Mouse (Mus musculus) heart, adult 2 months (tissue): Measurements from ENCODE around the gene Gm20388. TPM values are rescaled to one million over a fixed set of nuclear protein-coding genes. Genes with fewer than 3 reads are reported as not detected.

ENCODE experiments used
- DNase-seq, 2 experiments: peaks; one replicate each; pipeline ENCODE4 v3.0.0; 2021
- H3K27ac ChIP-seq: fragments of 200-600 bp; 2 replicates; pipeline ENCODE4 v1.8.1; 2022
- H3K27me3 ChIP-seq: fragments of 200-500 bp; 2 replicates; pipeline ENCODE4 v1.6.1; 2012; ENCODE audit warnings: mild to moderate bottlenecking, low read length, inconsistent platforms, mixed read lengths; ENCODE audit not compliant: control insufficient read depth, insufficient read depth
- H3K36me3 ChIP-seq: fragments of 200-500 bp; 2 replicates; pipeline ENCODE4 v1.6.1; 2012; ENCODE audit warnings: low read length, inconsistent platforms; ENCODE audit not compliant: control insufficient read depth, insufficient read depth
- H3K4me1 ChIP-seq: fragments of 200-500 bp; 2 replicates; pipeline ENCODE4 v1.6.1; 2011; ENCODE audit warnings: low read length; ENCODE audit not compliant: control insufficient read depth, insufficient read depth
- H3K4me3 ChIP-seq: fragments of 200-600 bp; 2 replicates; pipeline ENCODE4 v1.8.1; 2022
- H3K79me2 ChIP-seq: fragments of 200-500 bp; replicated peaks from 2 replicates; pipeline ENCODE4 v1.6.1; 2012; ENCODE audit warnings: mild to moderate bottlenecking, inconsistent platforms, low read length, moderate library complexity, mixed read lengths; ENCODE audit not compliant: control insufficient read depth, insufficient read depth
- H3K9ac ChIP-seq: fragments of 200-500 bp; 2 replicates; pipeline ENCODE4 v1.6.1; 2012; ENCODE audit warnings: low read depth, mild to moderate bottlenecking, control low read depth, inconsistent platforms, low read length, mixed read lengths
- CTCF ChIP-seq: fragments of 200-600 bp; IDR thresholded peaks from 2 replicates; pipeline ENCODE4 v1.8.1; 2022; ENCODE audit warnings: antibody characterized with exemption, mild to moderate bottlenecking, moderate library complexity
- EP300 ChIP-seq: fragments of 200-500 bp; IDR thresholded peaks from 2 replicates; pipeline ENCODE4 v1.6.1; 2011; ENCODE audit warnings: low read depth, low read length, control low read depth; ENCODE audit not compliant: insufficient read depth
- POLR2A ChIP-seq: fragments of 200-500 bp; IDR thresholded peaks from 2 replicates; pipeline ENCODE4 v1.6.1; 2011; ENCODE audit warnings: mild to moderate bottlenecking, low read depth, low read length, control low read depth; ENCODE audit not compliant: insufficient read depth
- WGBS: fragments of 180-500 bp; shearing (Covaris S2); methylation state at CpG from one replicate; pipeline ENCODE4 v1.1.7; 2018; 5-methylcytosine and 5-hydroxymethylcytosine counted together
- intact Hi-C: fragments of 180-260 bp; cut with DNase I; formaldehyde crosslinking; loops from one replicate; pipeline ENCODE4 v1.15.1; 2025
- polyA plus RNA-seq: library from polyadenylated mRNA; depleted of rRNA; stranded (reverse); fragments of >200 nt; gene quantifications from 2 replicates; pipeline ENCODE4 v1.2.3, GENCODE M21; 2012
- total RNA-seq, 2 experiments: library from RNA; stranded (reverse); gene quantifications; 2 replicates each; pipeline ENCODE4 v1.2.3; 2021

Gm20388 gene
- total and polyA plus RNA-seq, 3 experiments, result 1.8 to 32.3 TPM; not detected in 1

- H3K79me2 ChIP-seq, result no peaks in the 10 kb centered on the region
- H3K4me1 ChIP-seq, result peaks cover 5% of the 10 kb centered on the region
- no peak overlapping the region for H3K9ac ChIP-seq
- H3K4me3 ChIP-seq, result no peak overlapping the region
- intact Hi-C loops, result no loop called here
- H3K27ac ChIP-seq, result no peak overlapping the region
- WGBS, result 72% methylated on average over 12 of the region's 12 CpGs
- H3K36me3 ChIP-seq, result no peaks in the 10 kb centered on the region
- H3K27me3 ChIP-seq, result peaks cover 4% of the 10 kb centered on the region
- DNase-seq, result no peak
- TF ChIP-seq EP300 (no peak), CTCF (no peak), POLR2A (no peak)
Measured at GRCm38 (mm10) chr8:121001951-121002350, 1091.3 kb downstream of the Gm20388 start.

GRCm38 (mm10) chr8:121002871-121003539 lies 1092.4 kb downstream of the Gm20388 start:
- H3K9ac ChIP-seq, result no peak overlapping the region
- DNase-seq, result no peak
- TF ChIP-seq EP300 (no peak), POLR2A (no peak), CTCF (no peak)
- H3K4me3 ChIP-seq, result no peak overlapping the region
- H3K27me3 ChIP-seq, result peaks cover 4% of the 10 kb centered on the region
- no peaks in the 10 kb centered on the region for H3K79me2 ChIP-seq
- intact Hi-C loops, result no loop called here
- no peaks in the 10 kb centered on the region for H3K36me3 ChIP-seq
- peaks cover 3% of the 10 kb centered on the region; the same call in 1 of the 2 replicates for H3K4me1 ChIP-seq
- no peak overlapping the region for H3K27ac ChIP-seq
- WGBS, result 52% methylated on average over 17 of the region's 17 CpGs

- no peak for DNase-seq
- peaks cover 4% of the 10 kb centered on the region for H3K27me3 ChIP-seq
- intact Hi-C loops, result no loop called here
- H3K36me3 ChIP-seq, result no peaks in the 10 kb centered on the region
- TF ChIP-seq POLR2A, result no peak
- TF ChIP-seq EP300, result no peak
- no peak for TF ChIP-seq CTCF
- peaks cover 3% of the 10 kb centered on the region; the same call in 1 of the 2 replicates for H3K4me1 ChIP-seq
- no peaks in the 10 kb centered on the region for H3K79me2 ChIP-seq
- H3K4me3 ChIP-seq, result no peak overlapping the region
- no peak overlapping the region for H3K9ac ChIP-seq
- no peak overlapping the region for H3K27ac ChIP-seq
- 57% methylated on average over 2 of the region's 2 CpGs for WGBS
Measured at GRCm38 (mm10) chr8:121003639-121004038, 1093.0 kb downstream of the Gm20388 start.

GRCm38 (mm10) chr8:121013318-121013717 lies 1102.7 kb downstream of the Gm20388 start:
- no peak for TF ChIP-seq CTCF
- TF ChIP-seq EP300, result no peak
- no peak for TF ChIP-seq POLR2A
- Histone ChIP-seq H3K27ac (no peak overlapping the region), H3K9ac (no peak overlapping the region), H3K4me1 (no peaks in the 10 kb centered on the region), H3K79me2 (no peaks in the 10 kb centered on the region), H3K4me3 (no peak overlapping the region), H3K36me3 (no peaks in the 10 kb centered on the region), H3K27me3 (peaks cover 3% of the 10 kb centered on the region; the same call in 1 of the 2 replicates)
- 75% methylated on average over 6 of the region's 6 CpGs for WGBS
- no peak for DNase-seq
- intact Hi-C loops, result no loop called here

GRCm38 (mm10) chr8:121016621-121017020 lies 1106.0 kb downstream of the Gm20388 start:
- no peaks in the 10 kb centered on the region for H3K4me1 ChIP-seq
- intact Hi-C loops, result no loop called here
- H3K9ac ChIP-seq, result no peak overlapping the region
- 79% methylated on average over 17 of the region's 17 CpGs for WGBS
- TF ChIP-seq POLR2A (no peak), EP300 (no peak), CTCF (no peak)
- no peak overlapping the region for H3K27ac ChIP-seq
- H3K4me3 ChIP-seq, result no peak overlapping the region
- no peak for DNase-seq
- H3K36me3 ChIP-seq, result no peaks in the 10 kb centered on the region
- H3K79me2 ChIP-seq, result no peaks in the 10 kb centered on the region
- H3K27me3 ChIP-seq, result peaks cover 3% of the 10 kb centered on the region; the same call in 1 of the 2 replicates

- 64% methylated on average over 10 of the region's 10 CpGs for whole genome bisulfite sequencing
Measured at GRCm38 (mm10) chr8:121018236-121018635, 1107.6 kb downstream of the Gm20388 start.

More at GRCm38 (mm10) chr8:121018236-121018635, 1107.6 kb downstream of the Gm20388 start:
- no peaks in the 10 kb centered on the region for H3K79me2 ChIP-seq
- H3K27ac ChIP-seq, result no peak overlapping the region
- no peak overlapping the region for H3K4me3 ChIP-seq
- no peak for DNase-seq
- TF ChIP-seq CTCF (no peak), POLR2A (no peak), EP300 (no peak)
- no peak overlapping the region for H3K9ac ChIP-seq
- H3K4me1 ChIP-seq, result no peaks in the 10 kb centered on the region
- H3K27me3 ChIP-seq, result peaks cover 3% of the 10 kb centered on the region; the same call in 1 of the 2 replicates
- H3K36me3 ChIP-seq, result no peaks in the 10 kb centered on the region
- intact Hi-C loops, result no loop called here
